Mouse (Mus musculus): ENCODE measurements at regions not wholly inside any gene's neighbourhood (a gene's known extent, or its start where the extent isn't known, plus 50 kb on each side); places are given as distances from the start of the nearest gene placed in this dataset.

DNA sequence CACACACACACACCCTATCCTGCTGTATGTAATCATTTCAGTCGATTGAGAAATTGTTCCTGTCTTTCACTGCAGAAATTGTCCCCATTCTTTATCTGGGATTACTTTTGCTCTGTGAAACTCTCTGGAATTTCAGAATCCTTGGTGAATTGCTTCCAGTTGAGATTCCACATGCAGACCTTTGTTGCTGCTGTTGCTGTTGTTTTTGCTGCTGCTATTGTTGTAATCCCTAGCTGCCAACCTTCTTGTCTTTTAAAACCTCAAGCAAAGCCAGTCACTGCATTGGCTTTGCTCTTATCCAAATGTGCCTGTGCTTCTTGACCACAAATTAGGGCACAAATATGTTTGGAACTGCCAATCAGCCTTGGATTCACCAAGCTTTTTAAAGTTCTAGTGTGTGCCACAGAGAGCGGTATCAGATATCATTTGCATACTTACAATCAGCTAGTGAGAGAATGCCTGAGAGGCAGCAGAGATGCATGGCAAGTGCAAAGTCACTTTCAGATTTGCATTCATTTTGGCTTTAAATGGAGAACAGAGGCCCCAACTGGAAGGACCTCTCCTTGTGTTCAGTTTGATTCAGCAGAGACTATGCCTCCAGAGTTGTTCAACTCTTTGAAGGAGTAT, 1187.0 kb upstream of the Map3k7 start:
- DNase-seq (ENCODE audit: low read depth) = no peak

GRCm38 (mm10) chr4:30781649-30782048, 1182.2 kb upstream of the Map3k7 start:
- no peak for DNase-seq (ENCODE audit: low read depth)

DNA sequence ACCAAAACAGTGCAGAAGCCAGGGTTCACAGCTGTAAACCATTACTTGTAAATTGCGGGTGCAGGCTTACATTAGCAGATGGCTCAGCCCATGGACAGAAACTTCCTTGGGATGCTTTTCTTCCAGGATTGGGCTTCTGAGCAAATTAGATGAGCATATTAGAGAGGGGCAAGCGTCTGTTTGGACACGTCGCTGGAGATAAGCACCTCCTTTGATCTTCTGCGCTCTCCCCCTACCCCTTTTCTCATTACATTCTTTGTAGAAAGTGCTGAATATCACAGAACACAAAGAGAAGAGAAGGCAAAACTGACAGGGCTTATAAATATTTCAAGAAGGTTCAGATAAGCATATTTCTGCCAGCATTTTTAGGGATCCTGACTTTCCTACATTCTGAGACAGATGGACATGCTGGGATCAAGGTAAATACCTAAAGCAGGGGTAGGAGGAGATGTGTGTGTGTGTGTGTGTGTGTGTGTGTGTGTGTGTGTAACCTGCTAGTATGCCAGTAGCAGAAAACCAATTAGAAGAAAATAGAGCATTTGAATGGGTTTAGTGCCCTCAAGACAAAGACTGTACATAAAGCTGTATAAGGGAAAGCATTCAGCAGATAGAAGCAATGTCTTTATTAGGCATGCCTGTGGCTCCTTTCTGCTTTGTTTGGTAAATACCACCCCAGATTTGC, 1173.8 kb upstream of the Map3k7 start:
- DNase-seq (ENCODE audit: low read depth) = no peak

- no peak for DNase-seq (ENCODE audit: low read depth)
Measured at GRCm38 (mm10) chr4:30809798-30810197, 1154.1 kb upstream of the Map3k7 start.

DNA sequence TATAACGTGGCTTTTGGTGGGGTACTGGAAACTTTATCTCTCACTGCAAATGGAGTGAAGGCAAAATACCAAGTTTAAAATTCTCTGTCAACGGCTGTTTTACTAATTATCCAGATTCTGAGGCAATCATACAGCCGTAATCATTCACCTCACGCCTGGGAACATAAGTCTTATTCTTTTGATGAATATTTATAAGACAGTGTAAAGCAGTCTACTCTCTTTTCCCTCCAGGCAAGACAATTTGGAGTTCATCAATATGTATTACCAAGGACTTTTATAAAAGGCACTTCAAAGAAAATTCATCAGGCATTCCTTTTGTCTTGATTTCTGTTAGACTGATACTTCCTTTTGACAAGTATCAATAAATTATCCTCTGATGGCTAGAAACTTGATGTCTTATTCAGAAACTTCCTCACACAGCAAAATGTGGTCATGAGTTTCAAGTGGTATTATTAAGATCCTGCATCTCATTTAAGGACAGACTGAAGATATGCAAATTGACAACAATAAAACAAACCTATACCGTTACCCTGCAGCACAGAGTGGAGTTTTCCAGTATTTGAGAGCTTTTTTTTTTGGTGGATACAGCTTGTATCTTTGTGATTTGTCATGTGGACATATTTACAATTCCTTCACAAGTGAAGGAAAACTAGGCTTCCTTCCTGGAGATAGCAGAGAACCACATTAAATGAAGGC, 1108.4 kb upstream of the Map3k7 start:
- no peak for DNase-seq (ENCODE audit: low read depth)

GRCm38 (mm10) chr4:30904966-30905365, 1058.9 kb upstream of the Map3k7 start:
- no peak for DNase-seq (ENCODE audit: low read depth)

DNA sequence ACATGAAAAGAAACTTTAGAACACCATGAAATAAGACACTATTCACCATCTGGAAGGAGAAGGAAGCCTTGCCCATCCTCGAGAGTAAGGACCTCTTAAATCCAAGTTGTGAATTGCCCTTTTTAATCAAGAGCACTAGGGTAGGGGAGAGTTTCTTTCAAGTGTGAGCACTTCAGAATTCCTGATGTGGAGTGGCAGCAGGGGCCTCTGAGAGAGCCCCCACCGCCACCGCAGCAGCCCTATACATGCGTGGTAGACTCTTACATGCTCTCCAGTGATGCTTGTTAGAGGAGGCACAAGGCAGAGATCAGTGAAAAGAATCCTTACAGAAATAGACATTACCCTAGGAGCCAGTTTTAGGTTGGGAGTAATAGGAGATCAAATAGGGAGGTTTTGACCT, 1041.0 kb upstream of the Map3k7 start:
- DNase-seq (ENCODE audit: low read depth) = no peak

DNA sequence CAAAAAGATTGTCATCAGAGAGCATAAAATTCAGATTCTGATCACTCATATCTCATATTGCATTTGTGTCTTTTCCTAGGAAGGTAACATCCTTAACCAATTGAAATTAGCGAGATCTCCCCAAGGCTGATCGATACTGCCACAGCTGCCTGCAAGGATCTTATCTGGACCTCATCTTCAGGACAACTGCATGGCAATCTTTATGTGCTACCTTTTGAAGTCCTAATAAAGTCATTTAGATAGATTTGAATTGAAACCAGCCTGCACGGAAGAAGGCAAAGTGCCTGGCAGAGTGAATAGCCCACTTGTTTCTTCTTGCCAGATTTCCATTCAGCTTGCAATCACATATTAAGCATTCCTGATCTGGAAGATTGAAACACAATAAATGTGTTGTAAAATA, 1031.5 kb upstream of the Map3k7 start:
- DNase-seq (ENCODE audit: low read depth) = no peak

DNA sequence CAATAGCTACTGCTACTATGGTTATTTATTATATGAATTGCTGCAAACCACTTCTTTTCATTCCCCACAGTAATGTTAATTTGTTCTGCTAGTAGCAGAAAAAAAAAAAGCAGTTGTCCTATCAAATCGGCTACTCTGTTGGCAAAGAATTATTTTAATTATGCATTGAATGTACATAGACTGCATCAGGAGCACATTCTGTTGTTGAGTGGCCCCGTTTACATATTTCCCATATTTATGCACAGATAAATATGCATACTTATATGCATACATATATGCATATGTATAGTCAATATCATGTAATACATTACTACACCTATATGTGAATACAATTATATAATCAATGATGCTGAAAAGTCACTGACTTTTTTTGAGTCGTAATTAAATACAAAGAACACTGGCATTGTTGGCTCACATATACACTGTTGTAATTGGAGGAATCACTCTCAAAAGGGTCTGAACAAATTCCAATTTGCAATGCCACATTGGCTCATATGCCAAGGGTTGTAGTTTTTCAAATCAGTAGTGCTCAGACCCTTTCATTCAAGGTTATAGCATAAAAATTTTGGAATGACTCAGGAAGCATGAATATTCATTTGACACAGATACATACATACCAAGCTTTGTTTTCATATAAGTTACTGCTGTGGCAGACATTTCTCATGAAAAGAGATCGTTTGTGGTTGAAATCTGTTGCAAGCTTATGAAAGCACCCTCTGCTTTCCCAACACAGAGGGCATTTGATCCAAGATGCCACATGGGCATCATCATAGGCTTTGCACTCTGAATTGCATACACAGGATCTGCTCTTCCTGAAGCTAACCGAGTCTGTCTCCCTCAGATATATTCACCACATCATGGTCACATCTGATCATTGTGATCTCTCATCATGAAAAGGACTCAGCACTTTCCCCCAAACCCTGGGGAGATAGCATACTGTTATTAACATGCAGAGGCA, 1030.6 kb upstream of the Map3k7 start:
- no peak for DNase-seq (ENCODE audit: low read depth)

DNA sequence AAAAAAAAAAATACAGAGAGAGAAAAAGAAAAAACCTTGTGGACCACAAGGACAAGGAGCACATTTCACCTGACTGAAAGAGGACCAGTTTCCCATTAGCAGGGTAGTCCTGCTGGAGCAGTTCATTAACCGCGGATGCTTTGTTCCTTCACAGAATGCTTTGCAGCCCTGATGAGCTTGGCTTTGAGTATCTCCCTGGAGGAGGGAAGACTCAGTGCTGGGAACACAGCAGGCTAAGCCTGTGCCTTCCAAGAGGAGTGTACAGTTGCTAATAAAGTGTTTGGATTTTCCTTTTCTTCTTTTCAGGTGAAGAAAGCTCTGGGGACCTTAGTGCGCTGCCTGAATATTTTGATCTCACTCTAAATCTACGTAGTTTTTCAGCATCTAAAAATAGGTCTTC, 980.3 kb upstream of the Map3k7 start:
- DNase-seq (ENCODE audit: low read depth) = no peak

GRCm38 (mm10) chr4:31012006-31012405, 951.9 kb upstream of the Map3k7 start:
- DNase-seq (ENCODE audit: low read depth) = no peak

DNA sequence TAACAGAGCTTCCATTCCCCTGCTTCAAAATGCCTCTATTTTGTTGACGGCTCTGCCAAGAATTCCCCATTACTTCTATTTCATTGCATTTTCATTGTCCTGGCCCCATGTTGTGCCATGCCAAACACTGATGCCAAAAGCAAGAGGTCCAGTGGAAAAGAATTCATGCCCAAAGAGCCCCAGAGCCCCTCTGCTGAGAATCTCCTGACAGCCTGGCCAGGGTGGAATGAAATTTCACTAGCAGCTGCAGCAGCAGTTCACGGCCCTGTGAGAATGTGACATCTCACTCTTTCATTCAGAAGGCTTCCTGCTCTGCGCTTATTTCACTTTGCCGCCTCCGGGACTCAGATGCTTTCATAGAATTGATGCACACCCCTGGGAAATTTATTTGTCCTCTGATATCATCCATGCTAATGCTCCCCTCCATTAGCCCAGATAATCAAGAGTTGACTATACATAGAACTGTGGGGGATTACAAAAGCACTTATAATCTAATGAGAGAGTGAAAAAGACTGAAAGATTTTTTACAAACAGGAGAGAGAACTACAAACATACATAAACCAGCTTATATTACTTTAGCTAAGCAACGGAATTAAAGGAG, 911.7 kb upstream of the Map3k7 start:
- DNase-seq (ENCODE audit: low read depth) = no peak

- DNase-seq (ENCODE audit: low read depth) = no peak
Measured at GRCm38 (mm10) chr4:31076236-31076635, 887.7 kb upstream of the Map3k7 start.

DNA sequence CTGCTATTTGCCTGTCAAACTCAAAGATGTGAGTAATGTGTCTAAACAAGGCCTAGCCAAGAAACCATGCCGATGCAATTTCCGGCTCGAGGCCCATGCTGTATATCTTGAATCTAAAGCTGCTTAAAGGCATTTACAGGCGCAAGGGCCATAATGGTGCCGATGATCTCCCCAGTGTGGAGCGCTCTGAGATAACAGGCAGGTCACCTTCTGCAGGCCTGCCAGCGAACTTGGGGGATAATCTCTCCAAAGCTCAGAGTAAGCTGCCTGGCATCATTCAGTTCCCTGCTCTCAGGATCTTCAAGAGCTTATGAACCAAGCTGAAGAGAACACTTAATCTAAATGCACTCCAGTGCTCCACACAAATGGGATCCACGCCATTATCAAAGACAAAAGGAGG, 842.3 kb upstream of the Map3k7 start:
- DNase-seq (ENCODE audit: low read depth) = no peak

DNA sequence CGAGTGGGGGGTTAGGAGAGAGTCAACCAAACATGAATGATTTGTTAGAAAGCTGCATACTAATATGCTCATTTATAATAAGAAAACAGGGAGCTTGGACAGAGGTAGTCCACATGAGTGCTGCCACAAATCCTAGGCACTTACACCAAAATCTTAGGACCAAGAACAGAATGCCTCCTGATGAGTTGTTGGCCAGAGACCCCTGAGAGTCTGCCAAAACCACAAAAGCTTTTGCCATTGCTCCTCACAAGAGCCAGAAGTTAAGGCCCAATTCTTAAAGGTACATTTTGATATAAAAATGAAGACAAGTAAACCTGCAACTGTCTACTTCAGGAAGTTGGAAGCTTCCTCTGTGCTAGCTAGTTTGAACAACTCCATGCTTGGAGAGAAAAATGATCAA, 820.7 kb upstream of the Map3k7 start:
- no peak for DNase-seq (ENCODE audit: low read depth)

DNA sequence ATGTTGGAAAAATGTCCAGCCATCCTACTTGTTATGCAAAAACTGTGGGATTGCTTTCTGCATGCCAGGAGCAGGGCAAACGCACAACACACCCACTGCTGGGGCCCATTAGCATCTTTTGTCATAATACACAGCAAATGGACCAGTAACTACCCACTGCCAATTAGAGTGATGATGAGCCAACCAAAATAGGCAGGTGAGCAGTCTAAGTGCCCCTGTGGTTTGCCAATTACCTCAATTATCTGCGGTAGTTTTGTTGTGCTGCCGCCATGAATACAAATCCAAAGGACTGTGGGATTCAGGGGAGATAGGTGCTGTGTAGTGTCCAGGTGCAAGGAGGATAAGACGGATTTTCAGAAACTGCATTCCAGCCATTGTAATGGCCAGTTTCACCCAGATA, 796.5 kb upstream of the Map3k7 start:
- DNase-seq (ENCODE audit: low read depth) = no peak

- no peak for DNase-seq (ENCODE audit: low read depth)
Measured at GRCm38 (mm10) chr4:31168357-31168756, 795.5 kb upstream of the Map3k7 start.

GRCm38 (mm10) chr4:31171190-31171589, 792.7 kb upstream of the Map3k7 start:
- no peak for DNase-seq (ENCODE audit: low read depth)

DNA sequence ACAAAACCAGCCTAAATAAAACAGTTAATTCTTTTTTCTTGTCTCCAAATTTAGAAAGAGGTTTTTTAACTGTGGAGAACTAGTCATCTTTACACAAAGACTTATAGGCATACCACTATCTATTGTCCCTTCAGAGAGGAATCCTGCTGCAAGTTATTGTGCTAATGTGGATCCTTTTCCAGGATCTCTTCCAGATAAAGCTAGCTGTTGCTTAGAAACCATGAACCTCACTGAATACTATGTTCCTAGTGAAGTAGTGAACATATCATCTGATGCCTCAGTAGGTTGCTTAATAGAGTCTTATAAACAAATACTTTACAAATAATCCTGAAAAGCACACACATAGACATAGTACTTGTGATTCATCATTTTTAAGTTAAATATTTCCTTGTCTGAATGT, 766.0 kb upstream of the Map3k7 start:
- no peak for DNase-seq (ENCODE audit: low read depth)

- no peak for DNase-seq (ENCODE audit: low read depth)
Measured at GRCm38 (mm10) chr4:31203286-31203685, 760.6 kb upstream of the Map3k7 start.

- DNase-seq (ENCODE audit: low read depth) = no peak
Measured at GRCm38 (mm10) chr4:31205332-31205970, 758.4 kb upstream of the Map3k7 start.
